Mouse (Mus musculus) myocyte (in vitro differentiated cells): Measurements from ENCODE around the gene Klhdc8a.

Experiments used
- CEBPB ChIP-seq: IDR thresholded peaks from 2 replicates; pipeline ENCODE4 v1.6.1; 2011; ENCODE audit warnings: mild to moderate bottlenecking, moderate library complexity; ENCODE audit not compliant: poor library complexity, insufficient read depth, severe bottlenecking
- MAX ChIP-seq: IDR thresholded peaks from one replicate; pipeline ENCODE4 v1.6.1; 2011; ENCODE audit warnings: low read depth, mild to moderate bottlenecking, control low read depth
- MYOD1 ChIP-seq, 3 experiments: IDR thresholded peaks; one replicate each; pipeline ENCODE4 v1.6.1; 2011; ENCODE audit warnings: control low read depth in 2 of 3, low read depth in 2 of 3, mild to moderate bottlenecking in 2 of 3, moderate library complexity in 1 of 3; ENCODE audit not compliant: insufficient read length in 2 of 3, control insufficient read depth in 1 of 3
- MYOG ChIP-seq, 3 experiments: IDR thresholded peaks; one replicate each; pipeline ENCODE4 v1.6.1; 2011; ENCODE audit warnings: control low read depth in 2 of 3, low read depth in 2 of 3, mild to moderate bottlenecking in 2 of 3; ENCODE audit not compliant: insufficient read length in 2 of 3, control insufficient read depth in 1 of 3, insufficient read depth in 1 of 3
- POLR2A ChIP-seq: IDR thresholded peaks from one replicate; pipeline ENCODE4 v1.6.1; 2011; ENCODE audit warnings: low read depth, mild to moderate bottlenecking, control low read depth, moderate library complexity; ENCODE audit not compliant: insufficient read length
- POLR2AphosphoS2 ChIP-seq: IDR thresholded peaks from one replicate; pipeline ENCODE4 v1.6.1; 2011; ENCODE audit warnings: low read depth, control low read depth; ENCODE audit not compliant: insufficient read length
- REST ChIP-seq: IDR thresholded peaks from one replicate; pipeline ENCODE4 v1.6.1; 2011; ENCODE audit warnings: mild to moderate bottlenecking, control low read depth, moderate library complexity; ENCODE audit not compliant: insufficient read depth, insufficient read length
- SRF ChIP-seq: IDR thresholded peaks from one replicate; pipeline ENCODE4 v1.6.1; 2011; ENCODE audit warnings: low read depth; ENCODE audit not compliant: control insufficient read depth, insufficient read length
- TCF12 ChIP-seq: IDR thresholded peaks from one replicate; pipeline ENCODE4 v1.6.1; 2011; ENCODE audit warnings: mild to moderate bottlenecking, control low read depth; ENCODE audit not compliant: poor library complexity, insufficient read depth, severe bottlenecking
- TCF3 ChIP-seq: IDR thresholded peaks from one replicate; pipeline ENCODE4 v1.6.1; 2011; ENCODE audit warnings: low read depth, control low read depth; ENCODE audit not compliant: insufficient read length
- USF1 ChIP-seq: IDR thresholded peaks from one replicate; pipeline ENCODE4 v1.6.1; 2011; ENCODE audit warnings: low read depth, mild to moderate bottlenecking, control low read depth, moderate library complexity

- TF ChIP-seq POLR2A (no peak), CEBPB (no peak), MAX (no peak), MYOD1 (IDR thresholded peaks at IDR 0.05; ENCODE audit: control insufficient read depth in 1 of 3, insufficient read length in 2 of 3, low read depth in 2 of 3) (no peak), POLR2AphosphoS2 (no peak), REST (no peak), TCF12 (no peak), SRF (no peak), TCF3 (no peak), MYOG (IDR thresholded peaks at IDR 0.05; ENCODE audit: control insufficient read depth in 1 of 3, insufficient read depth in 1 of 3, insufficient read length in 2 of 3, low read depth in 2 of 3) (no peak), USF1 (no peak)
These were observed 29.1 kb downstream of the Klhdc8a start for GRCm38 (mm10) chr1:132327477-132327876.
